Mouse (Mus musculus) liver, embryonic 16.5 days (tissue): ENCODE results near the gene Tpo. TPM values are rescaled to one million over a fixed set of nuclear protein-coding genes. Genes with fewer than 3 reads are reported as not detected.

Experiments
- ATAC-seq: fragments of 200-750 bp; cut with Nextera tagmentation; 2 replicates; pipeline ENCODE4 v1.8.0; 2017; ENCODE audit warnings: low read depth, mild to moderate bottlenecking, moderate number of reproducible peaks, moderate library complexity
- H3K27ac ChIP-seq: fragments of 300-500 bp; sonication (generic); 2 replicates; pipeline ENCODE4 v1.5.1; 2014; ENCODE audit warnings: mild to moderate bottlenecking, low read length
- H3K27me3 ChIP-seq: fragments of 300-500 bp; sonication (generic); 2 replicates; pipeline ENCODE4 v1.6.1; 2014; ENCODE audit warnings: low read depth, low read length, mixed read lengths; ENCODE audit not compliant: control insufficient read depth, insufficient read depth
- H3K36me3 ChIP-seq: fragments of 300-500 bp; sonication (generic); 2 replicates; pipeline ENCODE4 v1.6.1; 2014; ENCODE audit warnings: mild to moderate bottlenecking; ENCODE audit not compliant: control insufficient read depth, insufficient read depth
- H3K4me1 ChIP-seq: fragments of 300-500 bp; sonication (generic); 2 replicates; pipeline ENCODE4 v1.6.1; 2014; ENCODE audit warnings: low read depth, low read length, mixed read lengths; ENCODE audit not compliant: control insufficient read depth
- H3K4me2 ChIP-seq: fragments of 300-500 bp; sonication (generic); 2 replicates; pipeline ENCODE4 v1.6.1; 2014; ENCODE audit warnings: low read depth, low read length, mixed read lengths
- H3K4me3 ChIP-seq: fragments of 300-500 bp; sonication (generic); 2 replicates; pipeline ENCODE4 v1.5.1; 2014; ENCODE audit warnings: low read depth, mild to moderate bottlenecking, low read length
- H3K9ac ChIP-seq: fragments of 300-500 bp; sonication (generic); 2 replicates; pipeline ENCODE4 v1.6.1; 2014; ENCODE audit warnings: low read depth, low read length
- H3K9me3 ChIP-seq: fragments of 300-500 bp; sonication (generic); replicated peaks from 2 replicates; pipeline ENCODE4 v1.6.1; 2016; ENCODE audit warnings: low read length; ENCODE audit not compliant: control insufficient read depth
- WGBS: fragments of 180-500 bp; shearing (Covaris S2); extraction: QIAGEN DNeasy Blood & Tissue Kit; methylation state at CpG from one replicate; pipeline ENCODE4 v1.1.7; 2014; ENCODE audit not compliant: insufficient replicate concordance; 5-methylcytosine and 5-hydroxymethylcytosine counted together
- polyA plus RNA-seq: library from polyadenylated mRNA; unstranded; fragments of >200 nt; fragmentation: Nextera tagmentation; extraction: Ambion mirVana; gene quantifications from 2 replicates; pipeline ENCODE4 v1.2.1, GENCODE M21; 2015

Tpo gene
- polyA plus RNA-seq, 1 experiment from 2014 or later, result not detected

DNA sequence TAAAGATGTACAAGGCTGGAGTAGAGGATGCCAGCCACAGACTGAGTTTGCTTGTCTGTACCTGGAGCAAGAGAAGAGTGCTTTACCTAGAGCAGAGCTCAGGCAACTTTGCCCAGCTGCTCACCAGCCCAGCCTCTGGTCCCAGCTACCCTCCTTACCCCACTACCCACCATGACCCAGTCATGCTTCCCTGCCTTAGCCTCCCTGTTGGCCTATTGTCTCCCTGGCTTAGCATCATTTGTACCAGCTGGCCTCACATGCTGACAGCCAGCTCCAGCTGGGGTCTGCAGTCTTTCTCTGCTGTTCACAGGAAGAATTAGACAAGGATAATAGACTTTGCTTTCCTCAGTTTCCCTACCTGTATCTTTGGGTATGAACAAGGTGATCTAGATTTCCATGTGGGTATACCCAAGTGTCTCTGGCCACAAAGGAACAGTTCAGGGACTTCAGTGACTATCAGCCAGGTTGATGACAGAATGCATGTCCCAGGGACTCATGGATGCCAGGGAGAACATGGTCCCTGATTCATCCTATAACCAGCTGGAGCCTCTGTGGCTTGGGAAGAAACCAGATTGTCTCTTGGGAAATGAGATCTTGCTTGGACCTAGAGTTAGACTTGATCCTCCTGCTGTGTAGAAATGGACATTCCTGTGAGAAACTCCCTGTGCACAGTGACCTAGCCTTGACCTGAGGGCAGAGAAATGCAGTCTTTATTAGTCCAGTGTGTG is 96.4 kb downstream of the Tpo start:
- Histone ChIP-seq H3K9ac (no peak overlapping the region), H3K4me2 (no peak overlapping the region), H3K27ac (no peak overlapping the region), H3K9me3 (no peaks in the 10 kb centered on the region), H3K36me3 (no peaks in the 10 kb centered on the region), H3K4me3 (no peak overlapping the region), H3K4me1 (no peaks in the 10 kb centered on the region), H3K27me3 (no peaks in the 10 kb centered on the region)
- no peak for ATAC-seq

DNA sequence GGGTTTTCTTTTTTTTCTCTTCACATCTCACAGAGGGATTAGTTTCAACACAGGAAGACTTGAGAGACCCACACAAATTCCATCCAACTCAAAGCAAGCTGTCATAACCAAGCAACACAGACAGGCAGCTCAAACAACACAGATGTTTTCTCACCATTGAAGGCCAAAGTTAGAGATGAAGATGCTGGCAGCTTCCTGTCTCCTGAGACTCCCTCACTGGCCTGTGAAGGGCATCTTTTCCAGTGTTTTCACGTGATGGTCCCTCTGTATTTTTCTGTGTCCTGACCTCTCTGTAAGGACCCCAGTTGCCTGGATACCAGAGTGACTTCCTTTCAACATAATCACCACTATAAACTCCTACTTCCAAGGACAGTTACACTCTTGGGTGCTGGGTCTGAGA is 97.0 kb downstream of the Tpo start:
- Histone ChIP-seq H3K27ac (no peak overlapping the region), H3K36me3 (no peaks in the 10 kb centered on the region), H3K9ac (no peak overlapping the region), H3K4me2 (no peak overlapping the region), H3K27me3 (no peaks in the 10 kb centered on the region), H3K4me3 (no peak overlapping the region), H3K9me3 (no peaks in the 10 kb centered on the region), H3K4me1 (no peaks in the 10 kb centered on the region)
- WGBS, result 17% methylated on average over 1 of the region's 1 CpGs
- ATAC-seq, result no peak

DNA sequence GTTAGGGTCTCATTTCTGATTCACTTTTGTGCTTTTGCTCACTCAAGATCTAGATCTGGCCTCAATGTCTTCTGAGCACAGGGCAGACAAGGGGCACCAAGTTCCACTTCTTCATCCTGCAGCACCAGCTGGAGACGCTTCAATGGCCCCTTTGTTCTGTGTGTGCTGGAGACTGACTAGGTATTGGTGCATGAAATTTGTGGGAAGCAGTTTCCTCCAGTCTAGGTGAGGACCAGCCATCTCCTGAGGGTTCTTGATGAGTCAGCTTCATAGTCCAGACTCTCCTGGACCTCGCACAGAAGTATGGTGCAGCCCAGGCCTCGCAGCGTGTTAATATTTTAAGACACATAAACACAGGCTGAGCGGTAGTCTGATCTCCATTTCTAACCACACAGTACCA is 97.7 kb downstream of the Tpo start:
- Histone ChIP-seq H3K4me1 (no peaks in the 10 kb centered on the region), H3K4me2 (no peak overlapping the region), H3K27me3 (no peaks in the 10 kb centered on the region), H3K27ac (no peak overlapping the region), H3K4me3 (no peak overlapping the region), H3K9me3 (no peaks in the 10 kb centered on the region), H3K36me3 (no peaks in the 10 kb centered on the region), H3K9ac (no peak overlapping the region)
- 60% methylated on average over 5 of the region's 5 CpGs for WGBS
- no peak for ATAC-seq

DNA sequence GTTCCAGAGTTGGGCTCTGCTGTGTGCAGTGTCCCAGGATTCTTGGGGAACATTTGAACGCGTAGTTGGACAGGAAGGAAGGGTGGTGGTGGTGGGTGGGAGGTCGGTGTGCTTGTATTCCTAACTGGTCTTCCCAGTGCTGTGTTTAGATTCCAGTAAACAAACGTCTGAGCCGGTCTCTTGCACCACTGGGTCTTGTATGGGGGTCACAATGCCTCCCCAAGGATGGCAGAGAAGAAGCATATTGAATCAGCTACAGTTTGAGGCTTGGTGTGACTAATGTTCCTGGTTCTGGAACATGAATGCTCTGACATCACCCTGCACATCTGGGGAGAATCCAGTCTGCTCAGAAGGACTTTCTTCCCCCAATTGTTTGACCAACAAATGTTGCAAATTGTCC is 101.9 kb downstream of the Tpo start:
- Histone ChIP-seq H3K27me3 (no peaks in the 10 kb centered on the region), H3K4me1 (no peaks in the 10 kb centered on the region), H3K4me3 (no peak overlapping the region), H3K27ac (no peak overlapping the region), H3K9me3 (no peaks in the 10 kb centered on the region), H3K4me2 (no peak overlapping the region), H3K36me3 (no peaks in the 10 kb centered on the region), H3K9ac (no peak overlapping the region)
- no peak for ATAC-seq
- WGBS, result 27% methylated on average over 5 of the region's 5 CpGs

DNA sequence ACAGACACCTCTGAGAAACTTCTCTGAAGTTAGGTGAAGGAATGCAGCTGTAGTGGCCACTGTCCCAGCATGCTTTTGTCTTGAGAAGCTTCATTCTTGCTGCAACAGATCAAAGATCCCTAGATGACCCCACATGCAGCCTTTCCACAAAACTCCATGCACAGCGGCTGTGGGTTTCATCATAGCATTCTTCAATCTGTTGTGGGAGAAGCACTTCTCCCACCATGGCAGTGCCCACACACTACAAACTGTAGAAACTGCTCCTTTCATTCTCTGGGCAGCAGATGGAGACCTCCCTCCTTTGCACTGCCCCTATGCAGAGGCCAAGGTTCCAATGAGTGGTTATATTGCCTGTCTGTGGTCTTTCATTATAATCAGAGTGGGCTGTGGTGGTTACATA is 103.3 kb downstream of the Tpo start:
- no peaks in the 10 kb centered on the region for H3K36me3 ChIP-seq
- ATAC-seq, result no peak
- H3K27ac ChIP-seq, result no peak overlapping the region
- no peak overlapping the region for H3K4me2 ChIP-seq
- no peaks in the 10 kb centered on the region for H3K9me3 ChIP-seq
- H3K4me3 ChIP-seq, result no peak overlapping the region
- no peaks in the 10 kb centered on the region for H3K4me1 ChIP-seq
- H3K27me3 ChIP-seq, result no peaks in the 10 kb centered on the region
- H3K9ac ChIP-seq, result no peak overlapping the region
- WGBS, result 71% methylated on average over 1 of the region's 1 CpGs

DNA sequence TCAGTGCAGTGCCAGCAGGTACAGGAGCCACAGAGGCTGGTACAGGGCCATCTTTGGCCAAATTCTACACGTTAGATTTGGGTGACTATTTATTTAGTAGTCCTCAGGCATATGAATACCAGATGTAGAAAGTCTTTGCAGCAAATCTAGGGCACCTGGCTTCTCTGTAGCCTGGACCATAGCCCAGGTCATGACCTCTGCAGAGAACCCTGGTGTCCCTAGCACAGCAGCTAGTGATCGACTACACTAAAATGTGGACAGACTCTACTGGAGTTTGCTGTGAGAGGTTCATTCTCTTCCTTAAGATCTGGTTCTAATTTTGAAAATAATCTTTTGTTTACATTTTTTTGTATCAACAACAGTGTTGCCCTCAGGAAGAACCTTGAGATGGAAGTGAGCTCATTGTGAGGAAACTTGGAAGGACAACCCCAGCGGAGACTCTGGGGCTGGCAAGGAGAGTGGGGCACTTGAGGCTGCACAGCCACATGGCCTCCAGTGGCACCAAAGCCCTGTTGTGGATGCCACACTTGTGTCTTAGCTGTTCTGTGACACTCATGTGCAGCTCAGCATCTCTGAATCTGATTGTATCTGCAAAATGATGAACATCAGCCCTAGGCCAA is 104.6 kb downstream of the Tpo start:
- Histone ChIP-seq H3K4me2 (no peak overlapping the region), H3K27me3 (no peaks in the 10 kb centered on the region), H3K4me3 (no peak overlapping the region), H3K27ac (no peak overlapping the region), H3K4me1 (no peaks in the 10 kb centered on the region), H3K36me3 (no peaks in the 10 kb centered on the region), H3K9ac (no peak overlapping the region), H3K9me3 (no peaks in the 10 kb centered on the region)
- ATAC-seq, result no peak
- 51% methylated on average over 3 of the region's 3 CpGs for WGBS

DNA sequence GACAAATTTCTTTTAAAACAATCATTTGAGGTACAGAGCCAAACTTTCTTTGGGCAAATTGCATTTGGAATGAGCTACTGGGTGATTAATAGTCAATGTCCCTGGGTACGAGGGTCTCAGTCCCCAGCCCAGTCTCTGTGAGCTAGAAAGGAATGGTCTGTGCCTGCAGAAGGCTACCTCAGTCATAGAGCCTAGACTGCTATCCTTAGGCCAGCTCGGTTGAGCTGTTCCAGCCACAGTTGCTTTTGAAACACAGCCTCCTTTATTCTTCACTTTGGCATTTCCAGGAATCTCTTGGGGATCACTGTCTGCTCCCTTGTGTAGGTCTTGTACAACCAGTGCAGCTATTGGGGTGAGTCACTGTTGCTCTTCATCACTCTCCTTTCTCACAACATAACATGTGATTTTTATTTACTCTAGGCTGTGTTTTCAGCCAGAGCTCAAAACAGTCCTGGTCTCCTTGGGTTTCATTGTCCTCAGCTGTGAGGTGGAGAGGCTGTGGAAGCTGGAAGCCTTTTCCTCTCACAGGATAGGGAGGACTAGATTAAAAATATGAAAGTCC is 108.1 kb downstream of the Tpo start:
- no peaks in the 10 kb centered on the region for H3K9me3 ChIP-seq
- no peak for ATAC-seq
- H3K27ac ChIP-seq, result no peak overlapping the region
- no peak overlapping the region for H3K4me3 ChIP-seq
- H3K4me1 ChIP-seq, result no peaks in the 10 kb centered on the region
- no peaks in the 10 kb centered on the region for H3K27me3 ChIP-seq
- 37% methylated on average over 2 of the region's 2 CpGs for WGBS
- H3K36me3 ChIP-seq, result no peaks in the 10 kb centered on the region
- no peak overlapping the region for H3K4me2 ChIP-seq
- H3K9ac ChIP-seq, result no peak overlapping the region

DNA sequence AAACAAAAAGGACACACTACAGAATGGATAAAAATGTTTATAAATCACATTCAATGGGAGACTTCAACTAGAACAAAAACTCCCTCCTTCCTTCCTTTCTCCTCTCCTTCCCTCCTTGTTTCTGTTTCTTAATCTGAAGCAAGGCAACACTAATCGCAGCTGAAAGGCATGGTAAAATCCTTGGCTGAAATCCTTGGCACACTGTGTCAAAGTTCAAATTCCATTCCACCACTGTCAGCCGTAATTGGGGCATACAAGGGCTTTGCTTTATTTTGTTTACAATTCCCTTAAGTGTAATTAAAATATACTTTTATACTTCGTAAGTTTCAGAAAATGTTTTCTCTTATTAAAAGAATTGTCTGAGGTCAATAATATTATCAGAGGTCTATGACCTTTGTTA is 108.9 kb downstream of the Tpo start:
- ATAC-seq, result no peak
- H3K4me2 ChIP-seq, result no peak overlapping the region
- WGBS, result 42% methylated on average over 3 of the region's 3 CpGs

DNA sequence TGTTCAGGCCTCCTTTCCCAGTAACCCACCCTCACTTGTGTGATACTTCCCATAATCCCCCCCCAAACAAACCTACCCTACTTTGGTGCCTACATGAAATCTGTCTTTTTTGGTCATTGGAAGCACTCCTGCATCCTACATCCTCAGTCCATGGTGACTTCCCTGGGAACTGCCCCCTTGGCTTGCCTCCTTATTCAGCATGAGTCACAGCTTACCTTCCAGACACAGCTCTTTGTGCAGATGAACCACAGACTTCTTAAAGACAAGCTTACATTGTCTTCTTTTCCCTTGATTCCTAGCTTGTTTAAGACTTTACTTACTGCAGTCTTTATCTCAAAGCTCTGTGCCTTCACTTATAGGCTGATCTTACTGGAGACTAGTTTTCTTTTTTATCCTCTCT is 112.0 kb downstream of the Tpo start:
- H3K9me3 ChIP-seq, result no peaks in the 10 kb centered on the region
- no peak overlapping the region for H3K4me2 ChIP-seq
- ATAC-seq, result no peak
- H3K36me3 ChIP-seq, result no peaks in the 10 kb centered on the region
- H3K27ac ChIP-seq, result no peak overlapping the region
- no peaks in the 10 kb centered on the region for H3K4me1 ChIP-seq
- H3K27me3 ChIP-seq, result no peaks in the 10 kb centered on the region
- H3K4me3 ChIP-seq, result no peak overlapping the region
- H3K9ac ChIP-seq, result no peak overlapping the region

More for the DNA sequence above, 108.9 kb downstream of the Tpo start:
- no peaks in the 10 kb centered on the region for H3K9me3 ChIP-seq
- no peak overlapping the region for H3K4me3 ChIP-seq
- no peak overlapping the region for H3K9ac ChIP-seq
- H3K4me1 ChIP-seq, result no peaks in the 10 kb centered on the region
- H3K36me3 ChIP-seq, result no peaks in the 10 kb centered on the region
- no peaks in the 10 kb centered on the region for H3K27me3 ChIP-seq
- no peak overlapping the region for H3K27ac ChIP-seq
